35 mouse cellular contexts compared by ENCODE assay signal in genomic region chr14:54809668-54810033, GRCm38 (mm10). TPM values are rescaled to one million over a fixed set of nuclear protein-coding genes. Genes with fewer than 3 reads are reported as not detected.
DNase-seq lines count a peak whose midpoint lies in the region; ATAC-seq and TF ChIP-seq lines count a peak whose summit lies in the region.
"Had no signal": no experiment of that assay in that cellular context is flagged by ENCODE, and none has a peak within 500 bp of the region (broad histone marks: within the 10 kb centered on the region; RNA-seq: fewer than 3 reads in every experiment).

No protein-coding gene starts in this region.

- WGBS in heart, embryonic 10.5 days: 35% methylated on average over 3 of the region's 3 CpGs
- 27% methylated on average over 3 of the region's 3 CpGs for WGBS in heart, embryonic 14.5 days
- WGBS in intestine, postnatal 0 days: 72% methylated on average over 3 of the region's 3 CpGs

- DNase-seq in heart, embryonic 10.5 days (ENCODE audit: low spot score): no peak
- no peak for DNase-seq in heart, postnatal 25 days (ENCODE audit: low spot score)
- no peak for DNase-seq in MEL (ENCODE audit: low read depth, low spot score)
- no peak for DNase-seq in lung, postnatal 36 days
- DNase-seq in kidney, adult 9 months: no peak
- DNase-seq: cerebellum, adult 18-20 months; cerebellum, postnatal 14 days; gastrocnemius, postnatal 36 days; kidney, adult 18-20 months; kidney, postnatal 4 days; layer of hippocampus, postnatal 36 days; left cerebral cortex, postnatal 4 days; liver, postnatal 0 days; lung, postnatal 4 days; right cerebral cortex, postnatal 25 days; spleen, adult 18-20 months; thymus, postnatal 4 days had no signal

- H3K36me3 ChIP-seq in heart, embryonic 10.5 days: no peaks in the 10 kb centered on the region
- H3K36me3 ChIP-seq in MEL (ENCODE audit: control insufficient read depth in 1 of 2, insufficient read depth in 2 of 2, low read length in 2 of 2): peaks cover 0 to 10% of the 10 kb centered on the region in 2 experiments; a peak in 2 of 4 replicates
- H3K36me3 ChIP-seq in heart, embryonic 14.5 days (ENCODE audit: control insufficient read depth, insufficient read depth, low read length): no peaks in the 10 kb centered on the region
- H3K36me3 ChIP-seq in intestine, postnatal 0 days (ENCODE audit: control insufficient read depth, insufficient read depth): no peaks in the 10 kb centered on the region
- H3K36me3 ChIP-seq: embryonic facial prominence, embryonic 10.5 days; embryonic facial prominence, embryonic 15.5 days; liver, embryonic 12.5 days; midbrain, embryonic 15.5 days; neural tube, embryonic 15.5 days had no signal

- no peak overlapping the region for H3K9ac ChIP-seq in MEL (ENCODE audit: control insufficient read depth, low read depth, low read length, poor library complexity, severe bottlenecking)
- H3K9ac ChIP-seq in heart, embryonic 14.5 days (ENCODE audit: low read length): no peak overlapping the region
- no peak overlapping the region for H3K9ac ChIP-seq in intestine, postnatal 0 days (ENCODE audit: low read depth, low read length)
- H3K9ac ChIP-seq: embryonic facial prominence, embryonic 15.5 days; forebrain, embryonic 13.5 days; liver, embryonic 12.5 days; liver, postnatal 0 days; midbrain, embryonic 15.5 days; neural tube, embryonic 15.5 days had no signal

- H3K4me2 ChIP-seq in heart, embryonic 14.5 days (ENCODE audit: low read length): no peak overlapping the region
- H3K4me2 ChIP-seq in intestine, postnatal 0 days (replicated peaks; ENCODE audit: low read depth): no peak overlapping the region
- H3K4me2 ChIP-seq: embryonic facial prominence, embryonic 15.5 days; forebrain, embryonic 13.5 days; liver, embryonic 12.5 days; midbrain, embryonic 15.5 days; neural tube, embryonic 15.5 days had no signal

- TF ChIP-seq CTCF in MEL (IDR thresholded peaks at IDR 0.05 in 2 of 3, conservative IDR thresholded peaks at IDR 0.05 in 1 of 3; ENCODE audit: control insufficient read depth in 1 of 3, insufficient read depth in 1 of 3, low read depth in 2 of 3, low read length in 3 of 3, poor library complexity in 1 of 3, severe bottlenecking in 1 of 3): no peak
- no peak for TF ChIP-seq CTCF in intestine, postnatal 0 days (IDR thresholded peaks at IDR 0.05; ENCODE audit: low read depth)

- H3K27ac ChIP-seq in heart, embryonic 10.5 days: peak overlapping the region; percentile 18; the same call in 1 of the 2 replicates
- H3K27ac ChIP-seq in MEL (ENCODE audit: control insufficient read depth, low read depth, low read length): peak overlapping the region; percentile 94
- peak overlapping the region; percentile 71 to 83 for H3K27ac ChIP-seq in heart, embryonic 14.5 days (replicated peaks in 1 of 2; ENCODE audit: control insufficient read depth in 1 of 2, insufficient read depth in 1 of 2, low read depth in 2 of 2, low read length in 2 of 2)
- H3K27ac ChIP-seq in intestine, postnatal 0 days (ENCODE audit: low read depth, low read length): no peak overlapping the region
- H3K27ac ChIP-seq: embryonic facial prominence, embryonic 10.5 days; embryonic facial prominence, embryonic 15.5 days; forebrain, embryonic 13.5 days; heart, adult 2 months; kidney, postnatal 0 days; liver, embryonic 12.5 days; midbrain, embryonic 15.5 days; neural tube, embryonic 15.5 days; stomach, postnatal 0 days had no signal

- intact Hi-C loops in heart, postnatal 25 days (cut with DNase I): no loop called here

- TF ChIP-seq RAD21 in MEL (IDR thresholded peaks at IDR 0.05; ENCODE audit: low read depth, low read length): no peak

- no peaks in the 10 kb centered on the region for H3K9me3 ChIP-seq in heart, embryonic 10.5 days
- H3K9me3 ChIP-seq in MEL (replicated peaks; ENCODE audit: insufficient read depth, low read length): no peaks in the 10 kb centered on the region
- H3K9me3 ChIP-seq in heart, embryonic 14.5 days (ENCODE audit: control insufficient read depth, low read length): no peaks in the 10 kb centered on the region
- H3K9me3 ChIP-seq in intestine, postnatal 0 days (ENCODE audit: control insufficient read depth): no peaks in the 10 kb centered on the region
- H3K9me3 ChIP-seq: embryonic facial prominence, embryonic 10.5 days; embryonic facial prominence, embryonic 15.5 days; forebrain, embryonic 13.5 days; liver, embryonic 12.5 days; midbrain, embryonic 15.5 days; neural tube, embryonic 15.5 days had no signal

- TF ChIP-seq POLR2A in MEL (IDR thresholded peaks at IDR 0.05; ENCODE audit: control insufficient read depth in 1 of 2, insufficient read depth in 1 of 2, low read depth in 1 of 2, low read length in 2 of 2, poor library complexity in 1 of 2): no peak

- TF ChIP-seq EP300 in MEL (IDR thresholded peaks at IDR 0.05; ENCODE audit: low read depth in 1 of 2, low read length in 2 of 2): peak; percentile 3 to 5

- no peaks in the 10 kb centered on the region for H3K27me3 ChIP-seq in heart, embryonic 10.5 days (ENCODE audit: insufficient read depth, poor library complexity, severe bottlenecking)
- H3K27me3 ChIP-seq in MEL (ENCODE audit: control insufficient read depth in 1 of 2, insufficient read depth in 2 of 2, low read length in 2 of 2): no peaks in the 10 kb centered on the region
- H3K27me3 ChIP-seq in heart, embryonic 14.5 days (ENCODE audit: control insufficient read depth, insufficient read depth, low read length): no peaks in the 10 kb centered on the region
- no peaks in the 10 kb centered on the region for H3K27me3 ChIP-seq in intestine, postnatal 0 days (replicated peaks; ENCODE audit: control insufficient read depth, insufficient read depth, low read length)
- H3K27me3 ChIP-seq: embryonic facial prominence, embryonic 15.5 days; forebrain, embryonic 13.5 days; midbrain, embryonic 15.5 days; neural tube, embryonic 15.5 days had no signal

- H3K79me2 ChIP-seq in MEL (ENCODE audit: control insufficient read depth, insufficient read depth, low read length, poor library complexity): no peaks in the 10 kb centered on the region

- H3K4me3 ChIP-seq in heart, embryonic 10.5 days: no peak overlapping the region
- no peak overlapping the region for H3K4me3 ChIP-seq in MEL (ENCODE audit: control insufficient read depth in 1 of 2, insufficient read depth in 1 of 2, low read depth in 2 of 2, low read length in 2 of 2)
- no peak overlapping the region for H3K4me3 ChIP-seq in heart, embryonic 14.5 days (ENCODE audit: control insufficient read depth in 1 of 2, insufficient read depth in 1 of 2, low read depth in 1 of 2, low read length in 2 of 2)
- H3K4me3 ChIP-seq in intestine, postnatal 0 days (ENCODE audit: low read depth, low read length): no peak overlapping the region
- H3K4me3 ChIP-seq: embryonic facial prominence, embryonic 10.5 days; embryonic facial prominence, embryonic 15.5 days; forebrain, embryonic 13.5 days; heart, adult 2 months; liver, embryonic 12.5 days; midbrain, embryonic 15.5 days; neural tube, embryonic 15.5 days had no signal

- ATAC-seq in heart, embryonic 14.5 days (ENCODE audit: insufficient number of reproducible peaks, insufficient read depth, low FRiP score, low read depth): peak; percentile 89; the same call in 1 of the 2 replicates
- peak; percentile 19; the same call in 1 of the 2 replicates for ATAC-seq in intestine, postnatal 0 days
- no peak for ATAC-seq in activated CD4-positive, CD25-positive, alpha-beta regulatory T cell, adult 4 months
- ATAC-seq: forebrain, embryonic 13.5 days; hindbrain, embryonic 16.5 days; liver, embryonic 12.5 days; liver, postnatal 0 days; midbrain, embryonic 15.5 days had no signal

- H3K4me1 ChIP-seq in heart, embryonic 10.5 days: peaks cover 11% of the 10 kb centered on the region; the same call in 1 of the 2 replicates
- H3K4me1 ChIP-seq in MEL (ENCODE audit: control insufficient read depth in 1 of 2, insufficient read depth in 2 of 2, low read length in 2 of 2): peaks cover 9% of the 10 kb centered on the region in 2 experiments
- peaks cover 4 to 6% of the 10 kb centered on the region in 2 experiments; a peak in 2 of 4 replicates for H3K4me1 ChIP-seq in heart, embryonic 14.5 days (ENCODE audit: control insufficient read depth in 2 of 2, insufficient read depth in 2 of 2, low read length in 2 of 2)
- no peaks in the 10 kb centered on the region for H3K4me1 ChIP-seq in intestine, postnatal 0 days (replicated peaks; ENCODE audit: control insufficient read depth, insufficient read depth, low read length)
- H3K4me1 ChIP-seq: embryonic facial prominence, embryonic 10.5 days; embryonic facial prominence, embryonic 15.5 days; forebrain, embryonic 13.5 days; midbrain, embryonic 15.5 days; neural tube, embryonic 15.5 days had no signal

TF ChIP-seq in MEL, 35 proteins besides CTCF, POLR2A, EP300 and RAD21:
- TF ChIP-seq RCOR1 (IDR thresholded peaks at IDR 0.05; ENCODE audit: low read depth, low read length): 0 out of 2 replicates have a peak, but pooled peaks have one; percentile 5
- no peak for TF ChIP-seq CHD2 (IDR thresholded peaks at IDR 0.05; ENCODE audit: low read length)
- TF ChIP-seq POLR2AphosphoS2 (IDR thresholded peaks at IDR 0.05; ENCODE audit: low read length): no peak

RNA-seq across cellular contexts. Expression of gene Rnf212b, which starts 4.3 kb away (rescaled TPM):
- not detected in 2 replicates for polyA plus RNA-seq in heart, embryonic 10.5 days (2016; fragmentation: Nextera tagmentation; extraction: Ambion mirVana)
- total RNA-seq in heart, postnatal 25 days (2021): not detected
- total RNA-seq in MEL (2012; rRNA removed): not detected in 2 replicates
- polyA plus RNA-seq in MEL (2012; ENCODE audit: insufficient read depth in 1 of 2, insufficient read length in 2 of 2, low read depth in 1 of 2, low replicate concordance in 2 of 2, missing spikeins in 1 of 2): not detected
- polyA plus RNA-seq in heart, embryonic 14.5 days (2014; fragmentation: Nextera tagmentation; extraction: Ambion mirVana): not detected in 2 replicates
- polyA plus RNA-seq in intestine, postnatal 0 days (2015; fragmentation: Nextera tagmentation; extraction: Ambion mirVana): not detected in 2 replicates
- not detected for polyA plus RNA-seq in activated CD4-positive, CD25-positive, alpha-beta regulatory T cell, adult 4 months (2017; shearing (Covaris generic))
- total RNA-seq: heart, adult 2 months; layer of hippocampus, postnatal 36 days; left cerebral cortex, postnatal 4 days had no signal
- polyA plus RNA-seq: brain, embryonic 14.5 days; embryonic facial prominence, embryonic 10.5 days; embryonic facial prominence, embryonic 15.5 days; forebrain, embryonic 13.5 days; hindbrain, embryonic 11.5 days; hindbrain, embryonic 16.5 days; limb, embryonic 14.5 days; liver, embryonic 12.5 days; liver, postnatal 0 days; lung, embryonic 16.5 days; midbrain, embryonic 15.5 days; stomach, postnatal 0 days; thymus, postnatal 0 days had no signal

RNA-seq across cellular contexts. Expression of gene Slc7a8, which starts 27.9 kb away (rescaled TPM):
- polyA plus RNA-seq in heart, embryonic 10.5 days (2016; fragmentation: Nextera tagmentation; extraction: Ambion mirVana): 2.4 and 2.7 TPM in 2 replicates
- 1 to 10 TPM; 2.4 to 2.8 TPM for total RNA-seq in heart, postnatal 25 days (2021)
- 0.07 and 0.08 TPM in 2 replicates for total RNA-seq in MEL (2012; rRNA removed)
- under 1 TPM in 1 of 2 experiments, not detected in 1; 0.29 TPM for polyA plus RNA-seq in MEL (2012; ENCODE audit: insufficient read depth in 1 of 2, insufficient read length in 2 of 2, low read depth in 1 of 2, low replicate concordance in 2 of 2, missing spikeins in 1 of 2)
- 5.0 and 5.1 TPM in 2 replicates for polyA plus RNA-seq in heart, embryonic 14.5 days (2014; fragmentation: Nextera tagmentation; extraction: Ambion mirVana)
- polyA plus RNA-seq in intestine, postnatal 0 days (2015; fragmentation: Nextera tagmentation; extraction: Ambion mirVana): 34.2 and 36.9 TPM in 2 replicates
- polyA plus RNA-seq in activated CD4-positive, CD25-positive, alpha-beta regulatory T cell, adult 4 months (2017; shearing (Covaris generic)): not detected
